Mouse (Mus musculus): ENCODE data around the gene Tbc1d2. TPM values are rescaled to one million over a fixed set of nuclear protein-coding genes. Genes with fewer than 3 reads are reported as not detected.

Gene Tbc1d2
- total and polyA plus RNA-seq, 3 experiments: 0.64 to 1.7 (median 1.4) TPM

- Histone ChIP-seq H3K36me3 (ENCODE audit: control insufficient read depth, insufficient read depth, low read length) (no peaks in the 10 kb centered on the region), H3K27me3 (ENCODE audit: control insufficient read depth, insufficient read depth, low read length) (no peaks in the 10 kb centered on the region), H3K4me1 (ENCODE audit: control insufficient read depth, insufficient read depth, low read length) (no peaks in the 10 kb centered on the region), H3K27ac (no peak overlapping the region), H3K79me2 (replicated peaks; ENCODE audit: control insufficient read depth, insufficient read depth, low read length) (no peaks in the 10 kb centered on the region), H3K4me3 (no peak overlapping the region), H3K9ac (ENCODE audit: low read depth, low read length) (no peak overlapping the region)
- TF ChIP-seq CTCF (IDR thresholded peaks at IDR 0.05): no peak
- TF ChIP-seq POLR2A (IDR thresholded peaks at IDR 0.05; ENCODE audit: insufficient read depth, low read depth, low read length): no peak
- TF ChIP-seq EP300 (IDR thresholded peaks at IDR 0.05; ENCODE audit: insufficient read depth, low read depth, low read length): no peak
- 31% methylated on average over 5 of the region's 5 CpGs for WGBS
- intact Hi-C loops (cut with DNase I): no loop called here
- no peak for DNase-seq
Observed at GRCm38 (mm10) chr4:46569671-46570070, 80.3 kb downstream of the Tbc1d2 start.

GRCm38 (mm10) chr4:46568169-46568568 is 81.8 kb downstream of the Tbc1d2 start:
- Histone ChIP-seq H3K27ac (no peak overlapping the region), H3K27me3 (ENCODE audit: control insufficient read depth, insufficient read depth, low read length) (no peaks in the 10 kb centered on the region), H3K4me1 (ENCODE audit: control insufficient read depth, insufficient read depth, low read length) (no peaks in the 10 kb centered on the region), H3K79me2 (replicated peaks; ENCODE audit: control insufficient read depth, insufficient read depth, low read length) (no peaks in the 10 kb centered on the region), H3K9ac (ENCODE audit: low read depth, low read length) (no peak overlapping the region), H3K36me3 (ENCODE audit: control insufficient read depth, insufficient read depth, low read length) (no peaks in the 10 kb centered on the region), H3K4me3 (no peak overlapping the region)
- 86% methylated on average over 8 of the region's 8 CpGs for WGBS
- no peak for DNase-seq
- intact Hi-C loops (cut with DNase I): no loop called here
- TF ChIP-seq POLR2A (IDR thresholded peaks at IDR 0.05; ENCODE audit: insufficient read depth, low read depth, low read length) (no peak), CTCF (IDR thresholded peaks at IDR 0.05) (no peak), EP300 (IDR thresholded peaks at IDR 0.05; ENCODE audit: insufficient read depth, low read depth, low read length) (no peak)

GRCm38 (mm10) chr4:46566931-46567671 is 82.9 kb downstream of the Tbc1d2 start:
- intact Hi-C loops (cut with DNase I): no loop called here

GRCm38 (mm10) chr4:46565393-46565955 is 84.5 kb downstream of the Tbc1d2 start:
- Histone ChIP-seq H3K4me1 (ENCODE audit: control insufficient read depth, insufficient read depth, low read length) (no peaks in the 10 kb centered on the region), H3K4me3 (no peak overlapping the region), H3K27me3 (ENCODE audit: control insufficient read depth, insufficient read depth, low read length) (no peaks in the 10 kb centered on the region), H3K79me2 (replicated peaks; ENCODE audit: control insufficient read depth, insufficient read depth, low read length) (no peaks in the 10 kb centered on the region), H3K9ac (ENCODE audit: low read depth, low read length) (no peak overlapping the region), H3K36me3 (ENCODE audit: control insufficient read depth, insufficient read depth, low read length) (no peaks in the 10 kb centered on the region), H3K27ac (no peak overlapping the region)
- 87% methylated on average over 4 of the region's 4 CpGs for WGBS
- DNase-seq: no peak
- intact Hi-C loops (cut with DNase I): no loop called here
- TF ChIP-seq POLR2A (IDR thresholded peaks at IDR 0.05; ENCODE audit: insufficient read depth, low read depth, low read length) (no peak), CTCF (IDR thresholded peaks at IDR 0.05) (no peak), EP300 (IDR thresholded peaks at IDR 0.05; ENCODE audit: insufficient read depth, low read depth, low read length) (no peak)

More at GRCm38 (mm10) chr4:46566931-46567671, 82.9 kb downstream of the Tbc1d2 start:
- Histone ChIP-seq H3K27ac (no peak overlapping the region), H3K4me3 (no peak overlapping the region), H3K36me3 (ENCODE audit: control insufficient read depth, insufficient read depth, low read length) (no peaks in the 10 kb centered on the region), H3K4me1 (ENCODE audit: control insufficient read depth, insufficient read depth, low read length) (no peaks in the 10 kb centered on the region), H3K9ac (ENCODE audit: low read depth, low read length) (no peak overlapping the region), H3K27me3 (ENCODE audit: control insufficient read depth, insufficient read depth, low read length) (no peaks in the 10 kb centered on the region), H3K79me2 (replicated peaks; ENCODE audit: control insufficient read depth, insufficient read depth, low read length) (no peaks in the 10 kb centered on the region)
- no peak for DNase-seq
- 57% methylated on average over 8 of the region's 8 CpGs for WGBS
- TF ChIP-seq CTCF (IDR thresholded peaks at IDR 0.05) (no peak), EP300 (IDR thresholded peaks at IDR 0.05; ENCODE audit: insufficient read depth, low read depth, low read length) (no peak), POLR2A (IDR thresholded peaks at IDR 0.05; ENCODE audit: insufficient read depth, low read depth, low read length) (no peak)

GRCm38 (mm10) chr4:46564247-46564646 is 85.8 kb downstream of the Tbc1d2 start:
- Histone ChIP-seq H3K27me3 (ENCODE audit: control insufficient read depth, insufficient read depth, low read length) (no peaks in the 10 kb centered on the region), H3K4me1 (ENCODE audit: control insufficient read depth, insufficient read depth, low read length) (no peaks in the 10 kb centered on the region), H3K4me3 (no peak overlapping the region), H3K27ac (no peak overlapping the region), H3K9ac (ENCODE audit: low read depth, low read length) (no peak overlapping the region), H3K36me3 (ENCODE audit: control insufficient read depth, insufficient read depth, low read length) (no peaks in the 10 kb centered on the region), H3K79me2 (replicated peaks; ENCODE audit: control insufficient read depth, insufficient read depth, low read length) (no peaks in the 10 kb centered on the region)
- TF ChIP-seq CTCF (IDR thresholded peaks at IDR 0.05) (no peak), EP300 (IDR thresholded peaks at IDR 0.05; ENCODE audit: insufficient read depth, low read depth, low read length) (no peak), POLR2A (IDR thresholded peaks at IDR 0.05; ENCODE audit: insufficient read depth, low read depth, low read length) (no peak)
- no peak for DNase-seq
- WGBS: 65% methylated on average over 4 of the region's 4 CpGs
- intact Hi-C loops (cut with DNase I): no loop called here

- intact Hi-C loops (cut with DNase I): no loop called here
- TF ChIP-seq EP300 (IDR thresholded peaks at IDR 0.05; ENCODE audit: insufficient read depth, low read depth, low read length) (no peak), CTCF (IDR thresholded peaks at IDR 0.05) (no peak), POLR2A (IDR thresholded peaks at IDR 0.05; ENCODE audit: insufficient read depth, low read depth, low read length) (no peak)
- 43% methylated on average over 10 of the region's 10 CpGs for WGBS
- H3K27me3 ChIP-seq (ENCODE audit: control insufficient read depth, insufficient read depth, low read length): no peaks in the 10 kb centered on the region
- H3K9ac ChIP-seq (ENCODE audit: low read depth, low read length): no peak overlapping the region
- no peaks in the 10 kb centered on the region for H3K79me2 ChIP-seq (replicated peaks; ENCODE audit: control insufficient read depth, insufficient read depth, low read length)
- no peak overlapping the region for H3K27ac ChIP-seq
- H3K4me3 ChIP-seq: no peak overlapping the region
- no peaks in the 10 kb centered on the region for H3K4me1 ChIP-seq (ENCODE audit: control insufficient read depth, insufficient read depth, low read length)
- DNase-seq: peak; percentile 39 to 62
- no peaks in the 10 kb centered on the region for H3K36me3 ChIP-seq (ENCODE audit: control insufficient read depth, insufficient read depth, low read length)
Observed at GRCm38 (mm10) chr4:46563847-46564246, 86.2 kb downstream of the Tbc1d2 start.
